Mouse (Mus musculus) liver, embryonic 14.5 days (tissue): Measurements from ENCODE around the gene Plcz1. TPM values are rescaled to one million over a fixed set of nuclear protein-coding genes. Genes with fewer than 3 reads are reported as not detected.
A peak's percentile ranks its signal among the peaks of the same experiment; 100 is the strongest.

Experiments used
- ATAC-seq: fragments of 200-750 bp; cut with Nextera tagmentation; 2 replicates; pipeline ENCODE4 v1.8.0; 2017; ENCODE audit warnings: moderate number of reproducible peaks, mild to moderate bottlenecking, moderate library complexity; ENCODE audit not compliant: insufficient read depth
- DNase-seq, 3 experiments: peaks; one replicate each; pipeline ENCODE4 v3.0.0-alpha.2; 2012 to 2013; ENCODE audit warnings: low read depth in 3 of 3, low spot score in 3 of 3
- H3K27ac ChIP-seq: fragments of 300-500 bp; sonication (generic); 2 replicates; pipeline ENCODE4 v1.5.1; 2014; ENCODE audit warnings: moderate library complexity, mild to moderate bottlenecking, control low read depth, inconsistent platforms
- H3K27me3 ChIP-seq: fragments of 300-500 bp; sonication (generic); 2 replicates; pipeline ENCODE4 v1.6.1; 2014; ENCODE audit warnings: mild to moderate bottlenecking, low read length, moderate library complexity; ENCODE audit not compliant: control insufficient read depth, insufficient read depth
- H3K36me3 ChIP-seq: fragments of 300-500 bp; sonication (generic); replicated peaks from 2 replicates; pipeline ENCODE4 v1.6.1; 2014; ENCODE audit warnings: low read depth; ENCODE audit not compliant: control insufficient read depth, insufficient read depth
- H3K4me1 ChIP-seq, 2 experiments: fragments of 200-500 bp in 1 of 2; fragments of 300-500 bp in 1 of 2; sonication (generic) in 1 of 2; replicated peaks; 2 replicates each; pipeline ENCODE4 v1.6.1; 2012 to 2014; ENCODE audit warnings: antibody characterized with exemption in 1 of 2, inconsistent platforms in 1 of 2, low read length in 1 of 2; ENCODE audit not compliant: control insufficient read depth in 2 of 2, insufficient read depth in 2 of 2
- H3K4me2 ChIP-seq: fragments of 300-500 bp; sonication (generic); 2 replicates; pipeline ENCODE4 v1.6.1; 2014; ENCODE audit warnings: low read depth, mild to moderate bottlenecking, control low read depth, moderate library complexity
- H3K4me3 ChIP-seq, 2 experiments: fragments of 200-500 bp in 1 of 2; fragments of 300-500 bp in 1 of 2; sonication (generic) in 1 of 2; 2 replicates each; pipeline ENCODE4 v1.5.1; 2012 to 2014; ENCODE audit warnings: low read depth in 2 of 2, low read length in 2 of 2, mild to moderate bottlenecking in 2 of 2, control low read depth in 1 of 2, inconsistent platforms in 1 of 2, moderate library complexity in 1 of 2; ENCODE audit not compliant: insufficient read depth in 1 of 2
- H3K9ac ChIP-seq: fragments of 300-500 bp; sonication (generic); replicated peaks from 2 replicates; pipeline ENCODE4 v1.6.1; 2014; ENCODE audit warnings: mild to moderate bottlenecking, control low read depth, moderate library complexity
- H3K9me3 ChIP-seq: fragments of 300-500 bp; sonication (generic); 2 replicates; pipeline ENCODE4 v1.6.1; 2016; ENCODE audit warnings: low read length, mixed read lengths; ENCODE audit not compliant: control insufficient read depth
- CTCF ChIP-seq: IDR thresholded peaks from 2 replicates; pipeline ENCODE4 v1.5.1; 2016; ENCODE audit warnings: antibody characterized with exemption, low read depth, control low read depth
- EP300 ChIP-seq: IDR thresholded peaks from 2 replicates; pipeline ENCODE4 v1.6.1; 2016; ENCODE audit warnings: antibody characterized with exemption, low read depth
- WGBS: fragments of 180-500 bp; shearing (Covaris S2); extraction: QIAGEN DNeasy Blood & Tissue Kit; methylation state at CpG from one replicate; pipeline ENCODE4 v1.1.7; 2014; ENCODE audit not compliant: insufficient replicate concordance; 5-methylcytosine and 5-hydroxymethylcytosine counted together
- polyA plus RNA-seq, 2 experiments: library from polyadenylated mRNA; depleted of rRNA in 1 of 2; stranded (reverse) in 1 of 2; unstranded in 1 of 2; fragments of >200 nt; fragmentation: Nextera tagmentation in 1 of 2; extraction: Ambion mirVana in 1 of 2; gene quantifications; 2 replicates each; pipeline versions ENCODE4 v1.2.1 to v1.2.3; 2012 to 2014

Plcz1 gene
- polyA plus RNA-seq (2012; rRNA removed) (not detected in 2 replicates), polyA plus RNA-seq (2014; fragmentation: Nextera tagmentation; extraction: Ambion mirVana) (not detected in 2 replicates)

DNA sequence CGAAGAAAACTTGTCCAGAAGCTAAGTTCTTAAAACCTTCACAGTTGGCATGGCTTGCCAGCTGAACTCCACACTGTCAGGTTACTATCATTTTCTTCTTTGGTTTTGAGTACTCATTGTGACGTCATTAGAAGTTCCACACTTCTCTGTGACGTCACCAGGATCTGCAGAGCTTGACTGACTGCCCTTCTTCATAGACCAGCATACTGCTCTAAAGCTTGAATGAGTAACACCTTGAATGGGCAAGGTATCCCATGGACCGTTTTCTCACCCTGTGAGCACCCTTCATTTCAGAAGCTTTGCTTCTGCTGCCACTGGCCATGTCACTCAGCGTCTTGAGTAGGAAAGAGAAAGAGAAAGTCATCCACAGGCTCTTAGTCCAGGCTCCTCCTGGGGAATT lies at the start of gene Plcz1:
Gene Plcz1, minus strand, starts transcription at position 101 of the 400 bp plus-strand sequence.
- DNase-seq (no peak), ATAC-seq (no peak)
- no peaks in the 10 kb centered on the region for H3K27me3 ChIP-seq
- TF ChIP-seq CTCF (no peak), EP300 (no peak)
- H3K9me3 ChIP-seq: no peaks in the 10 kb centered on the region
- H3K4me3 ChIP-seq: no peak within 1 kb of the TSS
- H3K36me3 ChIP-seq: no peaks in the 10 kb centered on the region
- WGBS: 59% methylated on average over 5 of the region's 5 CpGs
- H3K9ac ChIP-seq: no peak within 1 kb of the TSS
- no peak within 1 kb of the TSS for H3K27ac ChIP-seq
- H3K4me2 ChIP-seq: no peak within 1 kb of the TSS
- no peaks in the 10 kb centered on the region for H3K4me1 ChIP-seq

DNA sequence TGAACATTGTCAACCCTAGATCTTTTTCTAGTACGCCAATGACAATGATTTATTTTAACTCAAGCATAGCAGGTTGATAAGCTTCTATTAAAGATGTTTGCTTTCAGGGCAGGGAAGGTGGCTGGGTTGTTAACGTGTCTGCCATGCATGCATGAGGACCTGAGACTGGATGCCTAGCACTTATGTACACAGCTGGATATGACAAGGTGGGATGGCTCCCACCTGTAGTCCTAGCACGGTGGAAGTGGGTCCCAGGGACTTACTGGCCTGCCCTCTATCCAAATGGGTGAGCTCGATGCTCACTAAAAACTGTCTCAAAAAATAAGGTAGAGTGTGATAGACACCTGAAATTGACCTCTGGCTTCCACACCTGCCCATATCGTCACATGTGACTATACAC lies 48.6 kb upstream of the Plcz1 start:
- 58% methylated on average over 5 of the region's 5 CpGs for WGBS
- DNase-seq (no peak), ATAC-seq (no peak)
- H3K27me3 ChIP-seq: no peaks in the 10 kb centered on the region
- no peak overlapping the region for H3K4me2 ChIP-seq
- no peak for TF ChIP-seq CTCF
- no peak for TF ChIP-seq EP300
- no peak overlapping the region for H3K9ac ChIP-seq
- no peaks in the 10 kb centered on the region for H3K36me3 ChIP-seq
- no peak overlapping the region for H3K4me3 ChIP-seq
- H3K27ac ChIP-seq: no peak overlapping the region
- H3K9me3 ChIP-seq: no peaks in the 10 kb centered on the region
- H3K4me1 ChIP-seq: no peaks in the 10 kb centered on the region

DNA sequence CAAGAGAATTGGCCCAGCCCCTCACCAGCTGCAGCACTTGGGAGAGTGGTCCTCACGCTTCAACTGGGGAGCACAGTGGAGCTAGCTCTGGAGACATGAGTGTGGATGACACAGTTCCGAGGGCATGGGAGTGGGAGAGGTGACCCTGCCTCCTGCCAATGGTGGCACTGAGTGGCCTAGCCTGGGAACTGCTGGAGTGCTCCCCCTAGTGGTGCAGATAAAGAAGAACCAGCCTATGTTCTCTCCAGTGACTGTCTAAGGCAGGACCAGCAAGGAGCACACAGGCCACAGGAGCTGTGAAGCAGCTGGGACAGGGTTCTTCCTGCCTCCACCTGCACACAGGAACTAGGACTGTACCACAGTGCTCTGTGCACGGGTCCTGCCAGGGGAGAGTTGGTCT lies 40.5 kb upstream of the Plcz1 start:
- peak; percentile 55 for TF ChIP-seq CTCF
- no peak for TF ChIP-seq EP300
- WGBS: 55% methylated on average over 3 of the region's 3 CpGs
- H3K4me3 ChIP-seq: no peak overlapping the region
- ATAC-seq (0 out of 2 replicates have a peak, but pooled peaks have one; percentile 21), DNase-seq (no peak)
- H3K4me1 ChIP-seq: no peaks in the 10 kb centered on the region
- no peaks in the 10 kb centered on the region for H3K9me3 ChIP-seq
- no peak overlapping the region for H3K9ac ChIP-seq
- H3K4me2 ChIP-seq: no peak overlapping the region
- H3K27ac ChIP-seq: no peak overlapping the region
- H3K36me3 ChIP-seq: no peaks in the 10 kb centered on the region
- H3K27me3 ChIP-seq: no peaks in the 10 kb centered on the region

DNA sequence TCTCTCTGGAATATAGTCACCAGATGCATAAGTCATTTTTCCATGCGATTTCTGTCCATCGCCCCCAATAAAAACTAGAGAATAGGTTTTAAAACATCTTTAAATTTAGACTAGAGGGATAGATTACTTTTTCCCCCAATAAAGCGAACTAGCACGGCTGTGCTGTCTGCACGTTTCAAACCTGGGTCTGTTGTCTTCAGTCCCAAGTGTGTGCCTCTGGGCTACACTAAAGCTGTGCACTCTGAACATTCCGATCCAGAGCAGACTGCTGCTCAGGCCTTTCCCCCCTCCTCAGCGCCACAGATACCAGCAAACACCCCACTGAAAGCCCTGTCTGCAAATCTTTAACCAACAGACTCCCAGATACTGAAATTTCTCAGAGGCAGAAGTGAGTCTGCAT lies 39.7 kb upstream of the Plcz1 start:
- 67% methylated on average over 7 of the region's 7 CpGs for WGBS
- DNase-seq: no peak
- no peaks in the 10 kb centered on the region for H3K9me3 ChIP-seq
- H3K27ac ChIP-seq: no peak overlapping the region
- H3K36me3 ChIP-seq: no peaks in the 10 kb centered on the region
- ATAC-seq: no peak
- TF ChIP-seq EP300: no peak
- TF ChIP-seq CTCF: no peak
- no peaks in the 10 kb centered on the region for H3K27me3 ChIP-seq
- no peak overlapping the region for H3K4me3 ChIP-seq
- H3K4me1 ChIP-seq: no peaks in the 10 kb centered on the region
- no peak overlapping the region for H3K4me2 ChIP-seq
- no peak overlapping the region for H3K9ac ChIP-seq

DNA sequence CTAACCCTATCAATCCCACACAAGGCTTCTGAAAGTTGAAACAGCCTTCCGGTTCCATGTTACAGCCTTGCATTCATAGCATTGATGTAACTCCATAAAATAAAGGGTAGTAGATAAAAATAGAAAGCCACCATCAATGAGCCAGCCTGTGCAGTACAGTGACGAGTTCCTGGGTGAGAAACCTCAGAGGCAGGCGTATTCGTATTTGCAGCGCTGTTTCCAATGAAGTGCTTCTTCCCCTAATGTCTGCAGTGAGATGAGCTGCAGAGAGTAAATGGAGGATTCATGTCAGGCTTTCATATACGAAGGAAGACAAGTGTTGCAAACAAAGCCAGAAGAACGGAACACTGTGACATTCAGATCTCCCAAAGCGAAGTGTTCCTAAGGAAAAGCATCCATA lies 27.9 kb upstream of the Plcz1 start:
- ATAC-seq (no peak), DNase-seq (no peak)
- Histone ChIP-seq H3K4me1 (no peaks in the 10 kb centered on the region), H3K27me3 (no peaks in the 10 kb centered on the region), H3K27ac (no peak overlapping the region), H3K9ac (no peak overlapping the region), H3K4me3 (no peak overlapping the region), H3K4me2 (no peak overlapping the region), H3K36me3 (no peaks in the 10 kb centered on the region), H3K9me3 (no peaks in the 10 kb centered on the region)
- 75% methylated on average over 8 of the region's 8 CpGs for WGBS
- no peak for TF ChIP-seq EP300
- no peak for TF ChIP-seq CTCF
